Mouse (Mus musculus) left cerebral cortex, adult 9 months (tissue): Measurements from ENCODE around the gene Rapgef4.
A peak's percentile ranks its signal among the peaks of the same experiment; 100 is the strongest.

ENCODE experiments used
- DNase-seq, 2 experiments: peaks; one replicate each; pipeline ENCODE4 v3.0.0; 2022; ENCODE audit warnings: low spot score in 2 of 2

The Rapgef4 gene

GRCm38 (mm10) chr2:71982868-71983597 is 2.0 kb downstream of the Rapgef4 start:
- DNase-seq: no peak

- no peak for DNase-seq
Measured at GRCm38 (mm10) chr2:71985730-71986129, 4.7 kb downstream of the Rapgef4 start.

- no peak for DNase-seq
Measured at GRCm38 (mm10) chr2:71986276-71986848, 5.3 kb downstream of the Rapgef4 start.

GRCm38 (mm10) chr2:71988572-71988971 is 7.5 kb downstream of the Rapgef4 start:
- DNase-seq: peak; percentile 55 to 66

- DNase-seq: no peak
Measured at GRCm38 (mm10) chr2:71992129-71992528, 11.1 kb downstream of the Rapgef4 start.

- peak in 1 of 2 experiments; percentile 49 for DNase-seq
Measured at GRCm38 (mm10) chr2:71993729-71994423, 12.8 kb downstream of the Rapgef4 start.

GRCm38 (mm10) chr2:71998531-71998930 is 17.5 kb downstream of the Rapgef4 start:
- no peak for DNase-seq

- DNase-seq: no peak
Measured at GRCm38 (mm10) chr2:72000102-72000501, 19.1 kb downstream of the Rapgef4 start.

- no peak for DNase-seq
Measured at GRCm38 (mm10) chr2:72002843-72003370, 21.9 kb downstream of the Rapgef4 start.

GRCm38 (mm10) chr2:72003756-72004525 is 22.9 kb downstream of the Rapgef4 start:
- DNase-seq: no peak

GRCm38 (mm10) chr2:72005051-72005450 is 24.0 kb downstream of the Rapgef4 start:
- DNase-seq: no peak

GRCm38 (mm10) chr2:72009446-72010218 is 28.6 kb downstream of the Rapgef4 start:
- DNase-seq: peak in 1 of 2 experiments; percentile 68

GRCm38 (mm10) chr2:72015366-72015765 is 34.3 kb downstream of the Rapgef4 start:
- DNase-seq: no peak

GRCm38 (mm10) chr2:72016013-72016412 is 35.0 kb downstream of the Rapgef4 start:
- peak; percentile 46 to 78 for DNase-seq

GRCm38 (mm10) chr2:72017168-72017567 is 36.1 kb downstream of the Rapgef4 start:
- DNase-seq: no peak

GRCm38 (mm10) chr2:72018736-72019135 is 37.7 kb downstream of the Rapgef4 start:
- DNase-seq: no peak

- DNase-seq: no peak
Measured at GRCm38 (mm10) chr2:72020755-72021154, 39.7 kb downstream of the Rapgef4 start.

GRCm38 (mm10) chr2:72021440-72021839 is 40.4 kb downstream of the Rapgef4 start:
- no peak for DNase-seq

GRCm38 (mm10) chr2:72021845-72022244 is 40.8 kb downstream of the Rapgef4 start:
- no peak for DNase-seq

GRCm38 (mm10) chr2:72023791-72024190 is 42.8 kb downstream of the Rapgef4 start:
- DNase-seq: no peak

GRCm38 (mm10) chr2:72025660-72026059 is 44.6 kb downstream of the Rapgef4 start:
- no peak for DNase-seq
